Mouse (Mus musculus): ENCODE results near the gene Uqcc2.

- TF ChIP-seq POLR2A (IDR thresholded peaks at IDR 0.05; ENCODE audit: borderline replicate concordance, extremely low read depth, insufficient read depth, insufficient read length, poor library complexity, severe bottlenecking) (no peak), CTCF (IDR thresholded peaks at IDR 0.05; ENCODE audit: borderline replicate concordance, extremely low read depth, insufficient read depth, insufficient read length) (no peak)
Observed at GRCm38 (mm10) chr17:27123813-27124375, 9.8 kb downstream of the Uqcc2 start.
